Mouse (Mus musculus) cerebellum, postnatal 14 days (tissue): ENCODE measurements around the gene Foxi1.

ENCODE experiments used
- DNase-seq, 2 experiments: peaks; one replicate each; pipeline ENCODE4 v3.0.0; 2021; ENCODE audit warnings: mixed read lengths in 2 of 2

Gene Foxi1

DNA sequence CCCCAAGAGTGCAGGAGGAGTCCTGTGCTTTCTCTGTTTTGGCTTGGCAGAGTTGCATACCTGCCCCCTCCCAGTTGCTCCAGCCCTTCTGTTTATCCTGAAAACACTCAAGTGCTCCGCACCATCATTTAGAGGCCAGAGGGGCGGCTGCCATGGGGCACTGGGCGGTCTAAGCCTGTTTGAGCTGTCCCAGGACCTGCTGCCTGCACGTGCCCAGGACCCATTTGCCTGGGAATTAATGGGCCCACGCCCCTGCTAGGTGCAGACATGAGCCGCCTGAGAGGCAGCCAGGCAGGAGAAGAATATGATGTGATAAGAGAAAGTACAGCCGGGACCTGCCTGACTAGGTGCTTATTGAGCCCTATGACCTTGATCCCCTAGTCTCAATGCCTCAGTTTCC lies 52.7 kb downstream of the Foxi1 start:
- DNase-seq: no peak
